In genomic region chr9:110741711-110742294, GRCm38 (mm10) we compare ENCODE assay signal across 9 mouse cellular contexts. TPM values are rescaled to one million over a fixed set of nuclear protein-coding genes. Genes with fewer than 3 reads are reported as not detected.
DNase-seq lines count a peak whose midpoint lies in the region; ATAC-seq and TF ChIP-seq lines count a peak whose summit lies in the region.
"Had no signal": no experiment of that assay in that cellular context is flagged by ENCODE, and none has a peak within 500 bp of the region (broad histone marks: within the 10 kb centered on the region; RNA-seq: fewer than 3 reads in every experiment).

TSS of gene Myl3 (plus strand) at chr9:110741861.

- TF ChIP-seq CTCF in heart, adult 2 months (IDR thresholded peaks at IDR 0.05): no peak
- TF ChIP-seq CTCF in liver, postnatal 0 days (IDR thresholded peaks at IDR 0.05; ENCODE audit: low read depth): no peak

- no peaks in the 10 kb centered on the region for H3K9me3 ChIP-seq in embryonic facial prominence, embryonic 13.5 days
- no peaks in the 10 kb centered on the region for H3K9me3 ChIP-seq in liver, postnatal 0 days (ENCODE audit: low read length)

- no peaks in the 10 kb centered on the region for H3K4me1 ChIP-seq in heart, adult 2 months (ENCODE audit: control insufficient read depth, insufficient read depth, low read length)
- H3K4me1 ChIP-seq in embryonic facial prominence, embryonic 13.5 days: peaks cover 56% of the 10 kb centered on the region
- H3K4me1 ChIP-seq in liver, postnatal 0 days (ENCODE audit: insufficient read depth): no peaks in the 10 kb centered on the region; the same call in 1 of the 2 replicates

- no peak within 1 kb of the TSS; the same call in 1 of the 2 replicates for H3K27ac ChIP-seq in heart, adult 2 months
- H3K27ac ChIP-seq in embryonic facial prominence, embryonic 13.5 days: peak within 1 kb of the TSS; percentile 98
- H3K27ac ChIP-seq in liver, postnatal 0 days (ENCODE audit: low read depth): no peak within 1 kb of the TSS

- 30% methylated on average over 16 of the region's 17 CpGs for WGBS in heart, adult 2 months
- 2% methylated on average over 17 of the region's 17 CpGs for WGBS in embryonic facial prominence, embryonic 13.5 days
- WGBS in liver, postnatal 0 days (ENCODE audit: insufficient replicate concordance): 10% methylated on average over 17 of the region's 17 CpGs

- TF ChIP-seq EP300 in heart, adult 2 months (IDR thresholded peaks at IDR 0.05; ENCODE audit: insufficient read depth, low read depth, low read length): no peak
- TF ChIP-seq EP300 in liver, postnatal 0 days (IDR thresholded peaks at IDR 0.05; ENCODE audit: low read depth): no peak

- peaks cover 3% of the 10 kb centered on the region; the same call in 1 of the 2 replicates for H3K27me3 ChIP-seq in heart, adult 2 months (ENCODE audit: control insufficient read depth, insufficient read depth, low read length)
- peaks cover 44% of the 10 kb centered on the region for H3K27me3 ChIP-seq in embryonic facial prominence, embryonic 13.5 days
- peaks cover 59% of the 10 kb centered on the region for H3K27me3 ChIP-seq in liver, postnatal 0 days (ENCODE audit: insufficient read depth, low read length)

- TF ChIP-seq POLR2A in heart, adult 2 months (IDR thresholded peaks at IDR 0.05; ENCODE audit: insufficient read depth, low read depth, low read length): no peak

- DNase-seq in heart, adult 2 months: no peak
- no peak for DNase-seq in heart, adult 9 months (ENCODE audit: low spot score in 2 of 2)
- no peak for DNase-seq in heart, postnatal 10 days
- DNase-seq in liver, postnatal 0 days: no peak
- no peak for DNase-seq in adrenal gland, adult (ENCODE audit: inconsistent age in 2 of 2, low spot score in 1 of 2)
- DNase-seq in cerebellum, postnatal 10 days: no peak

- H3K79me2 ChIP-seq in heart, adult 2 months (replicated peaks; ENCODE audit: control insufficient read depth, insufficient read depth, low read length): no peaks in the 10 kb centered on the region

- intact Hi-C loops in heart, adult 2 months (cut with DNase I): no loop called here
- intact Hi-C loops in heart, postnatal 10 days (cut with DNase I): no loop called here

- H3K4me3 ChIP-seq in heart, adult 2 months: peak within 1 kb of the TSS; percentile 61
- H3K4me3 ChIP-seq in embryonic facial prominence, embryonic 13.5 days: peak within 1 kb of the TSS; percentile 81
- H3K4me3 ChIP-seq in liver, postnatal 0 days (ENCODE audit: low read depth, low read length): peak within 1 kb of the TSS; percentile 51

- ATAC-seq in embryonic facial prominence, embryonic 13.5 days (ENCODE audit: insufficient number of reproducible peaks, insufficient read depth, low FRiP score, low TSS enrichment, low read depth): no peak
- no peak; the same call in 1 of the 2 replicates for ATAC-seq in liver, postnatal 0 days
- no peak for ATAC-seq in inflammation-experienced regulatory T-cells, adult 6 months

- H3K4me2 ChIP-seq in embryonic facial prominence, embryonic 13.5 days: peak within 1 kb of the TSS; percentile 69
- peak within 1 kb of the TSS; percentile 79 for H3K4me2 ChIP-seq in liver, postnatal 0 days (ENCODE audit: low read depth, low read length)

- H3K36me3 ChIP-seq in heart, adult 2 months (ENCODE audit: control insufficient read depth, insufficient read depth, low read length): no peaks in the 10 kb centered on the region
- H3K36me3 ChIP-seq in embryonic facial prominence, embryonic 13.5 days: peaks cover 17% of the 10 kb centered on the region
- H3K36me3 ChIP-seq in liver, postnatal 0 days (replicated peaks; ENCODE audit: insufficient read depth, low read length): no peaks in the 10 kb centered on the region

- H3K9ac ChIP-seq in heart, adult 2 months (ENCODE audit: low read depth, low read length): peak within 1 kb of the TSS; percentile 66
- peak within 1 kb of the TSS; percentile 95 for H3K9ac ChIP-seq in embryonic facial prominence, embryonic 13.5 days
- H3K9ac ChIP-seq in liver, postnatal 0 days (replicated peaks): peak within 1 kb of the TSS; percentile 41; the same call in 1 of the 2 replicates

RNA-seq across cellular contexts. Expression of gene Myl3, which starts in this region (rescaled TPM):
- over 10,000 TPM in 1 of 2 experiments, 1,000 to 10,000 TPM in 1; 9,326 to 11,139 TPM for total RNA-seq in heart, adult 2 months (2021)
- 9,227 and 12,279 TPM in 2 replicates for polyA plus RNA-seq in heart, adult 2 months (2012; rRNA removed)
- polyA plus RNA-seq in embryonic facial prominence, embryonic 13.5 days (2015; fragmentation: Nextera tagmentation; extraction: Ambion mirVana): 1.6 and 12.3 TPM in 2 replicates
- over 10,000 TPM; 11,120 to 11,825 TPM for total RNA-seq in heart, postnatal 10 days (2021)
- 0.52 and 2.0 TPM in 2 replicates for polyA plus RNA-seq in liver, postnatal 0 days (2015; fragmentation: Nextera tagmentation; extraction: Ambion mirVana)
- polyA plus RNA-seq in inflammation-experienced regulatory T-cells, adult 6 months (2017; shearing (Covaris generic)): not detected
- polyA plus RNA-seq: C2C12 had no signal

Comparison
In these comparisons a context has a peak if more than half of its experiments do, and no peak if none do; other contexts are left out.
1. RNA of gene Myl3 (polyA plus RNA-seq): 9,227 to 12,279 TPM in heart, adult 2 months; 1.6 to 12.3 TPM in embryonic facial prominence, embryonic 13.5 days, 0.52 to 2.0 TPM in liver, postnatal 0 days and not detected in inflammation-experienced regulatory T-cells, adult 6 months; every median in the first group is over 100 times any median in the second.
2. H3K9ac ChIP-seq: peak in every context shown above with its lines; median percentile 95 in embryonic facial prominence, embryonic 13.5 days; 66 in heart, adult 2 months; 41 in liver, postnatal 0 days.
3. Peak in every context shown above with its lines, with median percentiles within 50 percentile points of each other: H3K4me3 ChIP-seq.